Mouse (Mus musculus) testis, adult 2 months (tissue): ENCODE results near the gene Tnrc6b.

Experiments used
- CTCF ChIP-seq: fragments of 200-500 bp; IDR thresholded peaks from 2 replicates; pipeline ENCODE4 v1.5.1; 2012; ENCODE audit warnings: low read depth, mild to moderate bottlenecking, inconsistent platforms, low read length, moderate library complexity; ENCODE audit not compliant: control insufficient read depth, insufficient read depth, insufficient replicate concordance
- POLR2A ChIP-seq: fragments of 200-500 bp; IDR thresholded peaks from 2 replicates; pipeline ENCODE4 v1.6.1; 2012; ENCODE audit warnings: low read depth, mild to moderate bottlenecking, inconsistent platforms, low read length, moderate library complexity; ENCODE audit not compliant: control insufficient read depth

GRCm38 (mm10) chr15:80928811-80929355, 217.8 kb downstream of the Tnrc6b start:
- TF ChIP-seq CTCF (no peak), POLR2A (no peak)
